Mouse (Mus musculus): ENCODE data around the gene Arhgef25.
"Not testable (repeated sequence)": the region's sequence is repeated elsewhere in the genome, so short reads cannot be mapped to it uniquely, and the experiment has no call there.

Arhgef25 gene

DNA sequence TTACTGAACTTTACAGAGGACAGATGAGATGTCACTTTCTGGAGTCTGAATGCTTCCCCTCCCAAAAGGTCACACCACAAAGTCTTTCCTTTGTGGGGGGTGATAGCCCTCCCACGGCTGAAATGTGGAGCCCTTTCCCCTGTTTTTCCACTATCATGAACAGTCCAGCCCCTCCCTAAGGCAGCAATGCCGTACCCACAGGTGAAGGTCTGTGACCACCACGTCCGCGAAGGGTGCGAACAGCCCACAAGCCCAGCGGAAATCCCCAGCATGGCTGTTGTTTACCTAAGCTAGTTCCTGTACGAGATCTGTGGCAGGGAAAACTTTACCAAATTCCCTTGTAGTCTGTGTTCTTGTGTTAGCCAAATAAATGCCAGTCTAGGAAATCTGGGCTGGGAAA is 48.4 kb downstream of the Arhgef25 start:
- DNase-seq (ENCODE audit: low read depth, low spot score), result no peak

GRCm38 (mm10) chr10:127140971-127141370 is 48.9 kb downstream of the Arhgef25 start:
- DNase-seq (ENCODE audit: low read depth, low spot score), result no peak

DNA sequence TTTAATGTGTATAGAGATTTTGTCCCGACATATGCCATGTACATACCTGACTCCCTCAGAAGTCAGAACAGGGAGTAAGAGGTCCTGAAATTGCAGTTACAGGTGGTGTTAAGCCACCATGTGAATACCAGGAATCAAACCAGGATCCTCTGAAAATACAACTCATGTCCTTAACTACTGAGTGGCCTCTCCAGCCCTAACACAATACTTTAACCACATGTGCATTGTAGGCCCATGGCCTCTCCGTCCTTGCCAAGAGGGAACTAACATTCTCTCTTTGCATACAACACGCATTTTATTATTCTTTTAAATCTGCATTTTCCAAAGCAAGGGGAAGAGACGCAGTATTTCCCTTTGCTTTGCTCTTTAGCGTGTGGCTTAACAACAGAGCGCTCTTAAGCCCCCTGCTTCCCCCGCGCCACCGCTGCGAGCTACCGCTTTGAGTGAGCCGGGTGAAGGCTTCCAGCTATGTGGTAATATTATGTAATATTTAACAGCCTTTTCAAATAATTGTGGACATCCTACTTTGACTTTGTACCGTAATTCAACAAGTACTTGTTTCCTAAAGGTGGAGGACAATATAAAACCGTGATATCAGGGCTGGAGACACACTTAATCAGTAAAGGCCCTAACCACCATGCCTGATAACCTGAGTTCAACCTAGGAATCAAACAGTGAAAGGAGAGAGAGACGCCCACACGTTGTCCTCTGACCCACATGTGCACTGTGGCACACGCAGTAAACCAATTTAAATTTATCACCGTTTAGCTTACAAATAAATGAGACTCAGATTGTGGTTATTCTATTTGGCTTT is 51.3 kb downstream of the Arhgef25 start:
- DNase-seq (ENCODE audit: low read depth, low spot score), result no peak

GRCm38 (mm10) chr10:127137896-127138295 is 52.0 kb downstream of the Arhgef25 start:
- no peak for DNase-seq (ENCODE audit: low read depth, low spot score)

DNA sequence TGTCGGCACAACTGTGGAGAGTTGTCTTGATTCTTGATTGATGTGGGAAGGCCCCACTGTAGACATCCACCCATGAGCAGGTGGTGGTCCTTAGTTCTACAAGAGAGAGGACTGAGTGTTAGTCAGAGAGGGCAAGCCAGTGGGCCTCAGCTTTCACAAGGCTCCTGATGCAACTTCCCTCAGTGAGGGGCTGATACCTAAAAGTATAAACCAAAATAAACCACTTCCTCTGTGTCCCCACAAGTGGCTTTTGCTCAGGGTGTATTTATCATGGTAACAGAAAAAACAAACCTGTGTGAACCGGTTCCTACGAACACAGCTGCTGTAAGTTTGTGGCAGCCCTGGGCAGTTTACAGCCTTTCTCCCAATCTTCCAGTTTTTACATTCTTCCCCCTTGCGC is 53.4 kb downstream of the Arhgef25 start:
- DNase-seq (ENCODE audit: low read depth, low spot score), result no peak

- no peak for DNase-seq (ENCODE audit: low read depth, low spot score)
Measured at GRCm38 (mm10) chr10:127135118-127135836, 54.6 kb downstream of the Arhgef25 start.

GRCm38 (mm10) chr10:127134394-127135035 is 55.4 kb downstream of the Arhgef25 start:
- not testable (repeated sequence) for DNase-seq (ENCODE audit: low read depth, low spot score)

Measured in c-Kit-negative CD71-positive TER-119-positive erythroid progenitor cells, embryonic 14.5 days (primary cell).